Mouse (Mus musculus): ENCODE measurements around the gene Cdcp1. TPM values are rescaled to one million over a fixed set of nuclear protein-coding genes. Genes with fewer than 3 reads are reported as not detected.

The Cdcp1 gene
- polyA plus RNA-seq, 1 experiment, result 0.95 TPM

DNA sequence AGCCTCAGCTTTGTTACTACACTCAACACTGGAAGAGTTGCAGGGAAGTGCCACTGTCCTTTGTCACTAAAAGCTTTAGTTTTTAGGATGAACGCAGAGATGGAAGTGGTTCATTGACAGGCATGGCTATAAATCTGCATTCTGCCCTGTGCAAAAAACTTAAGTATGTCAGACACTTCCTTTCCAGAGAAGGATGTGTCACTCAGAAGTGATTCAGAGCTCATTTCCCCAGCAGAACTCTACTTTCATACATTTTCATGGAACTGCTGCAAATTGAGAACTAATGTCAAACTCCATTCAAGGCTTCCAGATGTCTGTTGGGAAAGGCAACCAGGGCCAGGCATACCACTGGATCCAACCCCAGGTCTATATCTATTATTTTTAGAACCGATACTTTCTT lies 27.6 kb downstream of the Cdcp1 start:
- Histone ChIP-seq H3K27ac (ENCODE audit: insufficient read depth, low read length) (no peak overlapping the region), H3K4me3 (ENCODE audit: extremely low read depth, insufficient read depth, insufficient read length) (no peak overlapping the region), H3K36me3 (ENCODE audit: control insufficient read depth, insufficient read depth, low read length) (no peaks in the 10 kb centered on the region), H3K4me1 (ENCODE audit: control insufficient read depth, insufficient read depth, insufficient read length) (no peaks in the 10 kb centered on the region), H3K27me3 (ENCODE audit: control insufficient read depth, insufficient read depth, low read length) (no peaks in the 10 kb centered on the region)
- WGBS, result 46% methylated on average over 2 of the region's 2 CpGs
- TF ChIP-seq CTCF (IDR thresholded peaks at IDR 0.05; ENCODE audit: extremely low read depth, insufficient read depth, insufficient read length, insufficient replicate concordance) (no peak), POLR2A (IDR thresholded peaks at IDR 0.05; ENCODE audit: low read depth, low read length) (no peak)
- no peak for DNase-seq (ENCODE audit: low read depth in 1 of 2, low spot score in 2 of 2)

DNA sequence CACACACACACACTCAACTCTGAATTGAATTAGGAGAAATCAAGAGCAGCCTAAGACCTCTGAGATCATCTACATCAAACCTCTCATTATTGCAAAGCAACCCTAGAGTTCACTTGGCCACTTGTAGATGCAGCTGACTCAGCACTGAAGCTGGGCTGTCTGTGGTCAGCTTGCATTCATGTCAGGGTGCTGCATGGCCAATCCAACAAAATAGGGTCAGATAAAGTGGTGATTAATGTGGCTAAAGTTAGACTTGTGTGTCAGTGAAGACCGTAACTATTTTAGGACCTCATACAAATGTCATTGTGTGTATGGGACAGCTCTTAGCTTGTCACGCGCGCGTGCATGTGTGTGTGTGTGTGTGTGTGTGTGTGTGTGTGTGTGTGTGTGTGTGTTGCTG lies 28.2 kb downstream of the Cdcp1 start:
- 93% methylated on average over 5 of the region's 5 CpGs for WGBS
- no peak overlapping the region for H3K27ac ChIP-seq (ENCODE audit: insufficient read depth, low read length)
- no peak overlapping the region for H3K4me3 ChIP-seq (ENCODE audit: extremely low read depth, insufficient read depth, insufficient read length)
- no peak for DNase-seq (ENCODE audit: low read depth in 1 of 2, low spot score in 2 of 2)
- no peaks in the 10 kb centered on the region for H3K36me3 ChIP-seq (ENCODE audit: control insufficient read depth, insufficient read depth, low read length)
- no peaks in the 10 kb centered on the region for H3K4me1 ChIP-seq (ENCODE audit: control insufficient read depth, insufficient read depth, insufficient read length)
- TF ChIP-seq POLR2A (IDR thresholded peaks at IDR 0.05; ENCODE audit: low read depth, low read length) (no peak), CTCF (IDR thresholded peaks at IDR 0.05; ENCODE audit: extremely low read depth, insufficient read depth, insufficient read length, insufficient replicate concordance) (no peak)
- H3K27me3 ChIP-seq (ENCODE audit: control insufficient read depth, insufficient read depth, low read length), result no peaks in the 10 kb centered on the region

- Histone ChIP-seq H3K36me3 (ENCODE audit: control insufficient read depth, insufficient read depth, low read length) (no peaks in the 10 kb centered on the region), H3K27ac (ENCODE audit: insufficient read depth, low read length) (no peak overlapping the region), H3K4me3 (ENCODE audit: extremely low read depth, insufficient read depth, insufficient read length) (no peak overlapping the region), H3K4me1 (ENCODE audit: control insufficient read depth, insufficient read depth, insufficient read length) (no peaks in the 10 kb centered on the region), H3K27me3 (ENCODE audit: control insufficient read depth, insufficient read depth, low read length) (no peaks in the 10 kb centered on the region)
- no peak for DNase-seq (ENCODE audit: low read depth in 1 of 2, low spot score in 2 of 2)
- TF ChIP-seq CTCF (IDR thresholded peaks at IDR 0.05; ENCODE audit: extremely low read depth, insufficient read depth, insufficient read length, insufficient replicate concordance), result no peak
- no peak for TF ChIP-seq POLR2A (IDR thresholded peaks at IDR 0.05; ENCODE audit: low read depth, low read length)
- 88% methylated on average over 5 of the region's 5 CpGs for WGBS
Measured at GRCm38 (mm10) chr9:123186151-123186550, 29.7 kb downstream of the Cdcp1 start.

DNA sequence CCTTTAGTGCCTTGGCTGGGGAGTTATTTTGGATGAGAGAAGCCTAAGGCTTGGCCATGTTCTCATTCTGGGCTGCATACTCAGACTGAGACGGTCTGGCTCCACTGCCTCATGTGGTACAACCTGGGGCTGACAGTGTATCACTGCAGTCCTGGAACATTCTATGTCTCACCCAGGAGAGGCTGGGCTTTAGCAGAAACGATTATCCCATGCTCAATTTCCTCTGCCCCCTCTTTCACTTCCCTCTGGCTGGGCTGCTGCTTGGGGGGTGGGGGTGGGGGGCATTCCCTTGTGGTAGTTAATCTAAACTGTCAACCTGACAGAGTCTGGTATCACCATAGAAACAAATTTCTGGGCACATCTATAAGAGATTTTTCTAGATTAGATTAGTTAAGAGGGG lies 30.3 kb downstream of the Cdcp1 start:
- no peak for DNase-seq (ENCODE audit: low read depth in 1 of 2, low spot score in 2 of 2)
- 33% methylated on average over 2 of the region's 2 CpGs for WGBS
- TF ChIP-seq POLR2A (IDR thresholded peaks at IDR 0.05; ENCODE audit: low read depth, low read length) (no peak), CTCF (IDR thresholded peaks at IDR 0.05; ENCODE audit: extremely low read depth, insufficient read depth, insufficient read length, insufficient replicate concordance) (no peak)
- Histone ChIP-seq H3K36me3 (ENCODE audit: control insufficient read depth, insufficient read depth, low read length) (no peaks in the 10 kb centered on the region), H3K27ac (ENCODE audit: insufficient read depth, low read length) (no peak overlapping the region), H3K4me1 (ENCODE audit: control insufficient read depth, insufficient read depth, insufficient read length) (no peaks in the 10 kb centered on the region), H3K27me3 (ENCODE audit: control insufficient read depth, insufficient read depth, low read length) (no peaks in the 10 kb centered on the region), H3K4me3 (ENCODE audit: extremely low read depth, insufficient read depth, insufficient read length) (no peak overlapping the region)

DNA sequence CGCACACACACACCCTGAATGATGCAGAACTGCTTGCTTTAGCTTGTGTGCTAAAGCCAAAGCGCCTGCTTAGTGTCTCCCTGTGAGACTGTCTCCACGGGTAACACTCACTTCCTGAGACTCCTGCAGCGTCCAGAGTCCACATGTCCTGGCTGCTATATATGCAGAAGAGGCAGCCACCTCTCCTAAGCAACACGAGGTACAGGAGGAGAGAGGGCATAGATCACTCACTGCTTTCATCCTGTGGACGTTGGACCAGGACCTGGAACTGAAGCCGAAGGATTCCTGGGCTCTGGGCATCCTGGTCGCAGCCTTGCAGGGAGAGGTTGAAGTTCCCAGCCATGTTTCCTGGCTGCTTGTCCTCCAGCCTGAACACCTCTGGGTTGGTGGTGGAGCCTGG lies 32.6 kb downstream of the Cdcp1 start:
- TF ChIP-seq POLR2A (IDR thresholded peaks at IDR 0.05; ENCODE audit: low read depth, low read length), result no peak
- TF ChIP-seq CTCF (IDR thresholded peaks at IDR 0.05; ENCODE audit: extremely low read depth, insufficient read depth, insufficient read length, insufficient replicate concordance), result no peak

DNA sequence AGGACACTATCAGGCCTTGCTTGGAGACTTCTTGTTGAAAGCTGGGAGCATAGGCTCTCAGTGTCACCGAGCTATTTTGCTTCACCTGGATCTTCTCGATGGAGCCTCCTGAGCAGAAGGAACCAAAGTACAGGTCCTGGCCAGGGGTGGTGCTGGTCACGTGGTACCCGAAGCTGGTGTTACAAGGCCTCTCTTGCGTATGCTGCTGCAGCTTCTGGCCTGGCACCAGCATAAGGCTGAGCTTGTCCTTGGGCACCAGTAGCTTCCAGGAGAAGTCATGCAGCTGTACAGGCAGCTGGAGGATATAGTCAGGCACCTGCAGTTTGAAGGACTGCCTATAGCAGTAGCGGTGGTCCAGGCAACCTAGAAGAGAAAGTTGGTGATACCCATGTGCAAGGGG lies 35.8 kb downstream of the Cdcp1 start:
- TF ChIP-seq CTCF (IDR thresholded peaks at IDR 0.05; ENCODE audit: extremely low read depth, insufficient read depth, insufficient read length, insufficient replicate concordance), result no peak
- Histone ChIP-seq H3K27ac (ENCODE audit: insufficient read depth, low read length) (no peak overlapping the region), H3K4me1 (ENCODE audit: control insufficient read depth, insufficient read depth, insufficient read length) (no peaks in the 10 kb centered on the region), H3K27me3 (ENCODE audit: control insufficient read depth, insufficient read depth, low read length) (no peaks in the 10 kb centered on the region), H3K4me3 (ENCODE audit: extremely low read depth, insufficient read depth, insufficient read length) (no peak overlapping the region), H3K36me3 (ENCODE audit: control insufficient read depth, insufficient read depth, low read length) (no peaks in the 10 kb centered on the region)
- WGBS, result 89% methylated on average over 6 of the region's 6 CpGs
- no peak for DNase-seq (ENCODE audit: low read depth in 1 of 2, low spot score in 2 of 2)

More for the DNA sequence above, 32.6 kb downstream of the Cdcp1 start:
- no peaks in the 10 kb centered on the region for H3K36me3 ChIP-seq (ENCODE audit: control insufficient read depth, insufficient read depth, low read length)
- no peaks in the 10 kb centered on the region for H3K27me3 ChIP-seq (ENCODE audit: control insufficient read depth, insufficient read depth, low read length)
- no peak for DNase-seq (ENCODE audit: low read depth in 1 of 2, low spot score in 2 of 2)
- no peak overlapping the region for H3K27ac ChIP-seq (ENCODE audit: insufficient read depth, low read length)
- WGBS, result 86% methylated on average over 8 of the region's 8 CpGs
- no peaks in the 10 kb centered on the region for H3K4me1 ChIP-seq (ENCODE audit: control insufficient read depth, insufficient read depth, insufficient read length)
- no peak overlapping the region for H3K4me3 ChIP-seq (ENCODE audit: extremely low read depth, insufficient read depth, insufficient read length)

- no peak for DNase-seq (ENCODE audit: low read depth in 1 of 2, low spot score in 2 of 2)
- 84% methylated on average over 9 of the region's 9 CpGs for WGBS
- TF ChIP-seq CTCF (IDR thresholded peaks at IDR 0.05; ENCODE audit: extremely low read depth, insufficient read depth, insufficient read length, insufficient replicate concordance), result no peak
- no peak for TF ChIP-seq POLR2A (IDR thresholded peaks at IDR 0.05; ENCODE audit: low read depth, low read length)
- H3K27ac ChIP-seq (ENCODE audit: insufficient read depth, low read length), result no peak overlapping the region
- no peaks in the 10 kb centered on the region for H3K27me3 ChIP-seq (ENCODE audit: control insufficient read depth, insufficient read depth, low read length)
- H3K36me3 ChIP-seq (ENCODE audit: control insufficient read depth, insufficient read depth, low read length), result no peaks in the 10 kb centered on the region
- no peak overlapping the region for H3K4me3 ChIP-seq (ENCODE audit: extremely low read depth, insufficient read depth, insufficient read length)
- H3K4me1 ChIP-seq (ENCODE audit: control insufficient read depth, insufficient read depth, insufficient read length), result no peaks in the 10 kb centered on the region
Measured at GRCm38 (mm10) chr9:123177380-123178048, 38.3 kb downstream of the Cdcp1 start.

Data from spleen, adult 2 months (tissue).